Mouse (Mus musculus): Measurements from ENCODE around the gene Ttc21b. TPM values are rescaled to one million over a fixed set of nuclear protein-coding genes. Genes with fewer than 3 reads are reported as not detected.

Gene Ttc21b
- polyA plus RNA-seq (2017; shearing (Covaris generic)), result 8.0 TPM

GRCm38 (mm10) chr2:66256220-66257131 lies at the start of gene Ttc21b:
Gene Ttc21b, minus strand, starts transcription at chr2:66256617.

Other genes with a start within 250 kb of the Ttc21b start
- 0.23 TPM for gene Galnt3, start 131.6 kb downstream of the Ttc21b start, polyA plus RNA-seq (2017; shearing (Covaris generic))
- 0.11 TPM for gene Scn1a, start 184.2 kb upstream of the Ttc21b start, polyA plus RNA-seq (2017; shearing (Covaris generic))